Mouse (Mus musculus) lung, adult 2 months (tissue): ENCODE measurements at regions not wholly inside any gene's neighbourhood (a gene's known extent, or its start where the extent isn't known, plus 50 kb on each side); places are given as distances from the start of the nearest gene placed in this dataset.

ENCODE experiments used
- CTCF ChIP-seq: fragments of 200-500 bp; IDR thresholded peaks from 2 replicates; pipeline ENCODE4 v1.5.1; 2011; ENCODE audit warnings: mild to moderate bottlenecking, low read length, control low read depth; ENCODE audit not compliant: insufficient read depth
- POLR2A ChIP-seq: fragments of 200-500 bp; IDR thresholded peaks from 2 replicates; pipeline ENCODE4 v1.6.1; 2011; ENCODE audit warnings: low read depth, mild to moderate bottlenecking, control low read depth, low read length, borderline replicate concordance; ENCODE audit errors: extremely low read depth

GRCm38 (mm10) chr15:54177221-54177620, 292.5 kb downstream of the Gm7489 start:
- TF ChIP-seq POLR2A (no peak), CTCF (no peak)
